Mouse (Mus musculus): Measurements from ENCODE around the gene Ppfibp1.
"Not testable (repeated sequence)": the region's sequence is repeated elsewhere in the genome, so short reads cannot be mapped to it uniquely, and the experiment has no call there.

The Ppfibp1 gene

DNA sequence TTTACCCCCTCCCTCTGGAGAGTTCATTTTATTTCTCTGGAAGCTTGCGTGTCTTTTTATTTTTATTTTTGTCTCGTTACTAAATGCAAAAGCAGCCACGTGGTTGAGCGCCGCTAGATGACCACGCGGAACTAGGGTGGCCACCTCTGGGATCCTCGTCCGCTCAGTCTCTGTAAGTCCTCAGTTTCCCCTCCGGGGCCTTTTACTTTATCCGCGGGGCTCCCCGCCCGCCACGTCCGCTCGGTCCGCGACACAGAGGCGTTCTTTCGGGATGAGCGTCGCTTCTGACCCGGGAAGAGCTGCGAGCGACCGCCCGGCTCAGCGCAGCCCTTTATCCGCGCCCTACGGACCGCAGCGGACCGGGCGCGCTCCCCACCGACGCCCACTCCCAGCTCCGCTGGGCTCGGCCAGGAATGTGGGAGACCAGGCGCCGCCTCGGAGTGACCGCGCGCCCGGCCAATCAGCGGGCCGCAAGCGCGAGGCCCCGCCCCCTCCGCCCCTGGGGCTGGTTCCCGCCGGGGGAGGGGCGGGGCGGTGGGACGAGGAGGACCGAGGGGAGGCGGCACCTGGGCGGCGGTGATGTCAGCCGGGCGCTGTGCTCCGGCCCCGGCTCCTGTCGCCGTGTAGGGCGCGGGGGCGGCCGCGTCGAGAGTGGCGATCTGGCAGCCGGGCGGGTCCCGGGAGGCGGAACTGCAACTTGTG lies at the start of gene Ppfibp1:
Gene Ppfibp1 (plus strand): TSS at position 530 of the 702 bp plus-strand sequence.
- DNase-seq: peak; percentile 91 to 96

DNA sequence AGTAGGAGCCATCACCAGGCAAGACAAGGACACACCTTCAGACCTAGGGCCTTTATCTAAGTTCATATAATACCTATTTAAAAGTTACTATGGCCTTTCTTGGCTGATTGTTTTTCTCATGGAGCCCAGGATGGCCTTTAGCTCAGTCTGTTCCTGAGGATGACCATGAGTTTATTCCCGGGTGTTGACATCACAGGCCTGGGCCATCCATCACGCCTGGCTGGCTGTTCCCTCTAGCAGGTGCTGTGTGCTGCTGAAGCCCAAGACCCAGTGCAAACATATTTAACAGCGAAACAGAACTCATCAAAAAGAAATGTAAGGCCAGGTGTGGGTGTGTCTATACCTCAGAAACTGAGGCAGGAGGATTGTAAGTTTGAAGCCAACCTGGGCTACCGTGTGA lies 49.4 kb upstream of the Ppfibp1 start:
- DNase-seq: no peak

DNA sequence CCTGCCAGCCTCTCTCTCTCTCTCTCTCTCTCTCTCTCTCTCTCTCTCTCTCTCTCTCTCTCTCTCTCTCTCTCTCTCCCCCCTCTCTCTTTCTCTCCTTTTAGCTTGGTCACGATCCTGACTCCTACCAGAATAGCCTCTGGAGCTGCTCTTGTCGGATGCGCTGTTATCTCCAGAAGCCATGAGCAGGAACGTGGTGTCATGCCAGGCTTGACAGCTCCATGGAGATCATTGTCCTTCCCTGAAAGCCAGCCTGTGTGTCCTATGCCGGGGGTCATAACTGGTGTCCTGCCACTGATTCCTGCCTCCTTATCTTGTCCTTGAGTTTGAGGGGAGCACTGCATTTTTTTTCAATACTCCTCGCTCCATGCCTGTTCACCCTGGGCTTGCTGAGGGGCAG lies 43.4 kb upstream of the Ppfibp1 start:
- no peak for DNase-seq

DNA sequence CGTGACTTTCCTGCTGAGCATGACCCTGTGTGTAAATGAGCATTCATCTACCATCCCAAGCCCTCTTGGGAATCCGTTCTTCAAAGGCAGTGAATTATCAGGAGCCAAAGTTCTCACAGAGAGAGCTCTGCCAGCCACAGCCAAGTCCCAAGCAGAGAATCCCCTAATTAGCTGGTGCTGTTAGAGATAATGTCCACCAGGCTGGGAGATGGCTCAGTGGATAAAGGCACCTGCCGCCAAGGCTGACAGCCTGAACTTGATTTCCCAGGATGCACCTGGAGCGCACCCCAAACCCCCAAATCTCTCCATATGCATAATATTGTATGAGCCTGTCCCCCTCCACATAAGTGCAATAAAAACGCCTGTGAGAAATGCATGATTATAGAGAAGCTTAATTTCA lies 42.9 kb upstream of the Ppfibp1 start:
- DNase-seq: no peak

DNA sequence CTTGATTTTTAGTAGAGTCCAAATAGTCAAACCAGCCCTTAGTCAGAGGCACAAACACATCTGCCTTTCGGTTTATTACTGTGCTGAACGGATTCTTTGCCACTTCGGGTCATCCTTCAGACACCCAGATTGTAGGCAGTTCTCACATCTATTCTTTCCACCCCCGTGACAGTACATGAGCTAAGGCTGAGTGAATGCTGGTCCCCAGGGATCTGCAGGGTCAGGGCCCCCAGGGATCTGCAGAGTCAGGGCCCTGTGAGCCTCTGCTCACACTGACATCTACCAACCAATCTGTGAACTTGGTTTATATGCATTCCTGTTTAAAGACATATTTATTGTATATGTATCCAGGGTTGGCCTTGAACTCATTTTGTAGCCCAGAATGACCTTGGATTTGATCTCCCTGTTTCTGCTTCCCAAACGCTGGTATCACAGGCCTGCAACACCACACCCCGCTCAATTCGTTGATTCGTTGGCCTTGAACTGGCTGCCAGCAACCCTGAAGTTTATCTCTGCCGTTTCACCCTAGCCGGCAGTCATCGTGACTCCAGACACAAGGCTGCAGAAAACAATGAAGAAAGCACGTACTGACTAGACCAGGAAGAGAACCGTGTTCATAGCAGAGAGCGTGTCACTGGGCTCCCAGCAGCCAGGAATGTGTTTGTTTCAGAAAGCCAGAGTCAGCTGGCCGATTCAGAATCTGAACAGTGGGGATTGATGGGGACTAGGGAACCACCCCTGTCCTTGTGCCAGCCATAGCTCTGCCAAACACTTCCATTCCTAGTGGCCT lies 42.1 kb upstream of the Ppfibp1 start:
- no peak for DNase-seq

DNA sequence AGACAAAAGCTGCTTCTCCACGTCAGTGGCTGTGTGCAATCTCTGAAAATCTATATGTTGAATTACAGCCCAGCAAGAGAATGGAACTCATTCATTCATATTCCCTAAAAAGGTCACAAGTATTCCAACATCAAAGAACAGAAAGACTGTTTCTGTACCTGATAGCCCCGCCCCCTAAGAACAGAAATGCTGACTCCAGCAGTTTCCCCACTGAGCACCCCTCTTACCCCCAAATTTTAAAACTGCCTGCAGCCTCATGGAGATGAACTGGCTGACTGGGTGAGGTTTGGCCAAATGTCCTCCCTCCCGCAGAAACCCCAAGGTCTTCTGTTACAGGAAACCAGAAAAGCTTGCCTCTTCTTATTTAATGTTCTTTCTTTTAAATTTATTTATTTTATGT lies 40.9 kb upstream of the Ppfibp1 start:
- no peak for DNase-seq

DNA sequence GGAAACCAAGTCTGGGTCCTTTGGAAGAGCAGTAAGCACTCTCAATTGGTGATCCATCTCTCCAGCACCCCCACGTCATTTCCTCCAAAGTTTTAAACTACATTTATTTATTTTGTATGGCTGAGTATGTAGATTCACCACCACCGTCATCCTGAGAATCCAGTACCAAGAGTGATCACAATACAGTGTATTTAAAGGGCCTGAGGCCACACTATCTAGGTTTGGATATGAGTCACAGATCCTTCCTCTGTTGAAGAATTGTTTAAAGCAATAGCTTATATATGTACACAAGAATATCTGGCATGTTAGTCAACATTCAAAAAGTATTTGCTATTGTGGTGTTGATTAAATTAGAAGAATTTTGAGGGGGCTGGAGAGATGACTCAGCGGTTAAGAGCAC lies 40.0 kb upstream of the Ppfibp1 start:
- DNase-seq: no peak

DNA sequence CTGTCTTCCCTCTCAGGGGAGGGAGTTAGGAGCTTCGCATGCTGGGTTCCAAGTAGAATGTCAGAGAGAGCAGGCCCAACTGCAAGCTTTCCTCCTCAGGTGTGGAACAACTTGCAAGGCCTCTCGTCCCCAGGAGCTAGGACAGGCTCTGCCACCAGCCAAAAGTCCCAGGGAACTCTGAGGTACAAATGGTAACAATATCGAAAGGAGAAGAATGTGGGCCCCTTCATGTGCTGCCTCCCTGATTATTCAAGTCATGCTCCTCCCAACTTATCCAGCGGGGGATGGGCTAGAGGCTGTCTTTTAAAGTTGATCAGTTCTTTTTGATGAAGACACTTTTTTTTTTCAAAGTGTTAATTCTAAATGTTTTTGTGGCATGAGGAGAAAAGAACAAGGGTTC lies 38.2 kb upstream of the Ppfibp1 start, which contains the start of gene Smco2:
Gene Smco2 (plus strand): TSS at position 55 of the 400 bp plus-strand sequence.
- no peak for DNase-seq

DNA sequence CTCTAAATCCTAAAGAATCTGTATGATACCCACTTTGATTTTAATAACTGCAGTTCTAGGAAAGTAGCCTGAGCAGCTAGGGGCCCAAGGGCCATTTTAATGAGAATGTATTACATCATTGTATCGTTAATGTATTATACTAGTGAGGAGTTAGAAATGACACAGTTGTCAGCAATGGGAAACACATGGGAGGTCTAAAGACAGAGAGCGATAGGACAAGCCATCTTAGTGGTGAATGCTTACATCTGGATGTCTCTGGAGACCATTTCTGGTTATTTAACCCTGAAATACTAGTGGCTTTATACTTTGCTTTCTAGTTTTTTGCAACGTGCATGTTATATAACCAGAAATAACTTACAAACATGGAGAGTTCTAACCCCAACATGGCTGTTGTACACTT lies 36.4 kb upstream of the Ppfibp1 start:
- DNase-seq: no peak

DNA sequence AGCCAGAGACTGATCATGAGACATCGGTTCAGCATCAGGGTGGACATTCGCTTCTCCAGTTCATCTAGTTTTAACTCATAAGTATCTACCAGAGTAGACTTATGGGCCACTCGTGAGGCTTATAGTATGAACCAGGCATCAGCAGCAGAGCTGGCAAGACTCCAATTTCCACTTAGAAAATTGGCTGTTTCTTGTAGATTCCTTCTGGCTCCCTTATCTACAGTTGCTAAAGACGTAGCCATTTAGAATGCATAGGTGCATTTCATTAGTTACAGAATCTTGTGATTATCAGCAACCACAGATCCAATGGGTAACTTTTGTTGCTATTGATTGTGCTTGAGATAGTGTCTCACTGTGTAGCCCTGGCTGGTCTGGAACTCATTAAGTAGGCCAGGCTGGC lies 35.5 kb upstream of the Ppfibp1 start:
- DNase-seq: no peak

DNA sequence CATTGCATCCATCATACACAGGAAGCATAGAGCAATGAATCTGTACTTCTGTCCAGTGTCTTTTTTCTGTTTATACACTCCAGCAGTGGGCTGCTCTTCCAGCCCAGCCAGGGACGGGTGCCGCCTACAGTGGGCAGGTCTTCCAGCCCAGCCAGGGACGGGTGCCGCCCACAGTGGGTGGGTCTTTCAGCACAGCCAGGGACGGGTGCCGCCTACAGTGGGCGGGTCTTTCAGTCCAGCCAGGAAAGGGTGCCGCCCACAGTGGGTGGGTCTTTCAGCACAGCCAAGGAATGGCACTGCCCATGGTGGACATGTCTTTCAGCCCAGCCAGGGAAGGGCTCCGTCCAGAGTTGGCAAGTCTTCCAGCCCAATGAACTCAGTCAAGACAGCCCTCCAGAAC lies 33.1 kb upstream of the Ppfibp1 start:
- DNase-seq: no peak

DNA sequence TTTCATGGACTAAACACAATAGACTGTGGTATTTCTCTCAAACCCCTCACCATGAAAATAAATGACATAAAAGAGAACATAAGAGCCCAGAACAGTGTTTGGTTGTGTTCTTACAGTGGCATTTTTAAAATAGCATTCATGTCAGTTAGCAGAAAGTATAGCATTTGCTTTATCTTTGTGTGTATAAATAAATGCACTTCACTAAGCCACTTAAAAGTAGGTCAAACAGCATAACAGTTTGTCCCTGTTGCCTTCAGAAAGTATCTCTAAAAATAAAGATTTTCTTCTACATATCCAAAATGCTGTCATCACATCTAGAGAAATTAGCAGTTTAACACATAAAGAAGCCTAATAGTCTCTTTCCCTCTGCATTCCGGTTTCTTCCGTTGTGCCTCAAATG lies 30.9 kb upstream of the Ppfibp1 start:
- DNase-seq: no peak

DNA sequence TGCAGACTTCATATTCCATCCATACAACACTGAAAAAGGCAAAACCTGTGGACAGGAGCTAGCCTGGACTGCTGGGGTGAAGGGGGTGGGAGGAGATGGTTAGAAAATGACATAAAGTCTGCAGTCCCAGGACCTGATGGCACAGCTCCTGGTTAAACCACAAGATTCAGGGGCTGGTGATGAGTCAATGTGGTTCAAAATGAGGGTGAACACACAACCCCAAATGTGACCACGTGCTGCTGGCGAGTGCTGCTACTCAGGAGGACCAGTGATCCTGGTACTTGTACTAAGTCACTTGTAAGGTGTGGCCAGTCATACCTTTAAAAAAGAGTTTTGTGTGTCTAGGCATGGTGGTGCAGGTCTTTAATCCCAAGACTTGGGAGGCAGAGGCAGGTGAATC lies 25.1 kb upstream of the Ppfibp1 start:
- no peak for DNase-seq

DNA sequence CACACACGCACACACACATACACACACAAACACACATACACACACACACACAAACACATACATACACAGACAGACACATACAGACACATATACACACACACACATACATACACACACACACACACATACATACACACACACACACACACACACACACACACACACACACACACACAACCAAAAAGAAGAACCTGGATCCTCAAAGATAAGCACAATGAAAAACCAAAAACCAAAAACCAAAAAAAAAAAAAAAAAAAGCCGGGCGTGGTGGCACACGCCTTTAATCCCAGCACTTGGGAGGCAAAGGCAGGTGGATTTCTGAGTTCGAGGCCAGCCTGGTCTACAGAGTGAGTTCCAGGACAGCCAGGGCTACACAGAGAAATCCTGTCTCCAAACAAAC lies 23.9 kb upstream of the Ppfibp1 start:
- DNase-seq: not testable (repeated sequence)

DNA sequence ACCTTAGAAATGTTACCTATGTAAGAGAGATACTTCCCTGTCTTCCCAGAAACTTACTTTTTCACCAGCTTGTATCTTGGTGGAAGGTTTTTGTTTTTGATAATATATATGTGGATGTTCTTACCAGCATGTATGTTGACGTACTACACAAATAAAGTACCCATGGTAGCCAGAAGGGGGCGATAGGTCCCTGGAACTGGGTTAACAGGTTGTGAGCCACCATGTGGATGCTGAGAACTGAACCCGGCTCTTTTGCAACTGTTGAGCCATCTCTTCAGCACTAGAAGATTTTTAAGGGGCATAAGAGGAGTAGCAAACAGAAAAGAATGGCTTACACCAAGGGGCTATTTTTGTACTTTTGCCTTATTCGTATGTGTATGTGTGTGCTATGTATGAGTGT lies 22.6 kb upstream of the Ppfibp1 start:
- no peak for DNase-seq

DNA sequence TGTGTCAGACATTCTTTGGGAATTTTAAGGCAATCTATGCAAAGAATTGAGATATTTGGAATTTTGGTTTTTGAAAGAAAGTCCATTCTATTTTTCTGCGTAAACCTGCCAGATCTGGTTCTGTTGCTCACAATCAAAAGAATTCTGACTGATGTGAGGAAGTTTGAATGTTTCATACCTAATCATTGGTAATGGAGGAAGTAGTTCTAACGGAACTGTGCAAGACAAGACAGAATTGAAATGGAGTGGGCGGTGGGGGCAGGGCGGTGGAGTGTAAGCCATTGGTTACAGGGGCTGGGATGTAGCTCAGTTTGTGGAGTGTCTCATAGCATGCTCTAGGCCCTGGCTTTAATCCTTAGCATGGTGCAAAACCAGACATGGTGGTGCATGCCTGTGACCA lies 16.3 kb upstream of the Ppfibp1 start:
- DNase-seq: no peak

DNA sequence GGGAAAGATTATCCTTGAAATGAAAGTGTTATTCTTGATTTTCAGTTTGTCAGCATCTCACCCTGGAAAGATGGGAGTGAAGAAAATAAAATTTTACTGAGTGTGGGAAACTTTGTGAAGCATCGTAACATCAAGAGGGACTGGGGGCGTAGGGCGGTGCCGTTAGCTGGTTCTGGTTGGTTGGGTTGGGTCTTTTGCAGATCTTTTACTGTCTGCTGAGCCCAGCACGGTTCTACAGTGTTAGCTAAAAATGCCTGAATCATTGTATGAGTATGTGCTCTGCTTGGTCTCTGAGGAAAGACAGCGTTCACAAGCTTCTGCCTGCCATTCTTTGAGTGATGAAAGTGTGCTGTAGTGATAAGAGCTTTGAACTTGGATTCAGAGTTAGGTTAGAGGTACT lies 13.9 kb upstream of the Ppfibp1 start:
- no peak for DNase-seq

DNA sequence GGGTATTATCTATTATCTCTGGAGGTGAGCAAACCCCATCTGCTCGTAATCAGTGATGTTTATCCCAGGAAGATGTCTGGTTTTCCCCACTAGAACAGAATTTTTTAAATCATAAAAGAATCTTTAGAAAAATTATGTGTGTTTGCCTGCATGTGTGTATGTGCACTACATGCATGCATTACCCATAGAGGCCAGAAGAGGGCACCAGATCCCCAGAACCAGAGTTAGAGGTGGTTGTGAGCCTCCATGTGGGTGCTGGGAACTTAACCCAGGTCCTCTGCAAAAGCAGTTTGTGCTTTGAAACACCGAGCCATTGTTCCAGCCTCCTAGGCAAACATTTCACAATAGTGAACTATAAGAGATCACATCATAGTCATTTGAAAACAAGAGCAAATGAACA lies 11.5 kb upstream of the Ppfibp1 start:
- DNase-seq: no peak

DNA sequence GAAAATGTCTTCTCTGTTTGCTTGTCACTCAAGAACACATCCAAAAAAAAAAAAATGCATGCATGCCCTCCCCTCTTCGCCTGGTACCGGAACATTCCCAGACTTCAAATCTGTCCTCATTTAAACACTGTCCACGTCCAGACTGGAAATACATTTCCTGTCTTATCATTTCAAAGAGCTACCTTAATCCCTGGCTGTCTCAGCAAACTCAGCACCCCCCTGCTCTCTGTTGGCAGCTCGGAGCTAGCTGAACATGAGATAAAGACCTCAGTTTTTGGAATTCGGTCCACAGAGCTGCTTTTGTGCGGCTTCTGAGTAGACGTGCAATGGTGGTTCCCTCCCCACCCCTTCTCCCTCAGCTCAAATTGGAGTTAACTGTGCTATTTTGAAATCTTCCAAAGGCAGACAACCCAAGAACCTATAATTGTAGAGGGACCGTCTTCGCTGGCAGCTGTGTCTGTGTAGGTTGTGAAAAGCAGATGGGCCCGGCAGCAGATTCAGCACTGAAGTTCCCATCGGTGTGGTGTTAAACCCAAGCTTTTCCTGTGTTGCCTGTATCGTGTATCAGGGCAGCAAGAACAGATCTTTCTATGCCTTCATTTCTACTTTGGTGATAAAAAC lies 10.8 kb upstream of the Ppfibp1 start:
- DNase-seq: no peak

DNA sequence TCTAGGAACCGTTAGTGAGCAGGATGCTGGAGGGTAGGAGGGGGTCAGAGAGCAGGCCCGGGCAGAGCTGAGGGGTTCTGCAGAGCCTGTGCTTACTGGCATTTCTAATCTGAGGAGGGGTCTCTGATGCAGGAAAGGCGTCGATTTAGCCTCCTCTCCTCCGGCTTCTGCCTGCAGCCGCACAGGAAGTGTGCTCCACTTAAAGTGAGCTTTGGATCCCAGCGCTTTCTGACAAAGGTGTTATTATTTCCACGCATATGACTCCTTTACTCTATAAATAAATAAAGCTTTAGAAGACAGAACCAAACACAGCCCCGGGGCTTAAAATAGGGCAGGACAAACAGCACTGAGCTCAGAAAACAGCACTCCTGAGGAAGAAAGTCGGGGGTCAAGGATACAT lies 9.4 kb upstream of the Ppfibp1 start:
- DNase-seq: no peak

DNA sequence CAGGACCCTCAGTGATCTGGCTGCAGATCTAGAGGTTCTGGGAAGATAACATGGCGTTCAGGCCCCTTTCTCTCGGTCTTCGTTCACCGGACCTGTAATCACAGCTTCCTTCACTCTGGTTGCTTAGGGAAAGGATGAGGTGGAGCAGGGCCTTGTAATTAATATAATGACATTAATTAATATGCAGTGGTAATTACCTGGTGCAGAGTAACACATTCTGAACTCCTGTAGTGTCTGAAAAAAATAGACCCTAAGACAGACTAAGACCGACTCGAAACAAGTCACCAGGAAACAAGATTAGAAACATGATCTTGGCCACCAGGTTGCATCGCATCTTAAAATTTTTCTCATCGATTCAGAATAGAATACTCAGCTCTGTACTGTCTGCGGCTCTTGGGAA lies 8.4 kb upstream of the Ppfibp1 start:
- DNase-seq: no peak

DNA sequence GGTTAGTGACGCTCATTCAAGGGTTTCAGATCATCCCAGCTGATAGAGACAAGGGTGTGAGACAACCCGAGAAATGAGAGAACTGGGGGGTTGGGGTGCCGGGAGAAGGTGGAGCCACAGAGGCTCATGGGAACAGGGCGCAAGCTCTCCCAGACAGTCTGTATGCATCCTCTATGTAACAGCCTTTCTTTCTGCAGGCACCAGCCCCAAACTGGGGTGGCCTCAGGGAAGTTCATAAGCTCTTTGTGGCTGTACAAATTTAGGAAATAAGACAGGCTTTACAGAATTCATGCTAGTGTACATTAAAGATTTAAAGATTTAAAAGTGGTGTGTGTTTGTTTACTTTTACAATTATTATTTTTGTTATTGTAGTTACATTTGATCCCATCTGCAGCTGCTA lies 8.0 kb upstream of the Ppfibp1 start:
- DNase-seq: no peak

DNA sequence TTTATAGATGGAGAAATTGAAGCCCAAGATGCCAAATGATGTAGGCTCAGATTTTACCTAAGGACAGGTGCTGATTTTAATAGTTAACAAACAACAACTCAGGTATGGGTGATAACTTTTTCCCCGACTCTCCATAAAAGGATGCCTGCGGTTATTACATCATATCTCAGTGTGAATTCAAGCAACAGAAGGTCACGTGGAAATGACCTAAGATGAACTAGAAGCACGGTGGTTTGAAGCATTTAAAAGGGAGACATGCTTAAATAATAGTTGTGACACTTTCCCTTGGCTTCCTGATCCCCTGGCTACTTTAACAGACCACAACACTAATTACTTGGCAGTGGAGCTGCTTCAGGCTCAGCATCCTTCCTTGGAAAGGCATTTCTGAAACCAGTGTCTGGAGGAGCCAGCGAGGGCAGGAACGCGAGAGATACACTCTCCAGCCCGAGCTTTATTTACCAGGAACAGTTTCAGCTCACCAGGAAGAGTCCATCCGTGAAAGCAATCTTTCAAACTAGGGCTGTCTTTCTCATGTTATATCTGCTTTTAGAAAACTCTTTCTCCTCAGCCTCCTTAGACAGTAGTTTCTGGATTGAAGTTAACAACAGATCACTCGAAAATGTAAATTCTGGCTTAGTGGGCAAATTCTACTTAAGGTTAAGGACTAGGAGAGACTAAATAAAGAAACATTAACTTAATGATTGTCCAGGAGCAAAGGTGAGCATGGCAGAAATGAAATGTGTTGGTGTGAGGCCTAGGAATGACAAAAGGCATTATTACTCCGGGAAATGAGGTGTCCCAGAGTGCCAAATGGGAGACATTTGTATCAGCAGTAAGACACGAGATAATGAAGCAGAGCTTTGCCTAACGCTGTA lies 6.2 kb upstream of the Ppfibp1 start:
- peak in 1 of 2 experiments; percentile 12 for DNase-seq
